Mouse (Mus musculus): ENCODE results near the gene Zbtb8b. TPM values are rescaled to one million over a fixed set of nuclear protein-coding genes. Genes with fewer than 3 reads are reported as not detected.

The Zbtb8b gene
- polyA plus RNA-seq (2014; fragmentation: Nextera tagmentation; extraction: Ambion mirVana), result 2.5 and 2.8 TPM in 2 replicates

- peaks cover 21% of the 10 kb centered on the region for H3K27me3 ChIP-seq (ENCODE audit: control insufficient read depth, insufficient read depth, low read length)
- H3K9me3 ChIP-seq (ENCODE audit: control insufficient read depth, low read length), result no peaks in the 10 kb centered on the region
- no peaks in the 10 kb centered on the region for H3K36me3 ChIP-seq (ENCODE audit: control insufficient read depth, insufficient read depth, low read length)
- H3K27ac ChIP-seq (ENCODE audit: low read depth, low read length), result no peak within 1 kb of the TSS
- ATAC-seq (ENCODE audit: low FRiP score), result peak; percentile 83
- no peaks in the 10 kb centered on the region for H3K4me1 ChIP-seq (replicated peaks; ENCODE audit: control insufficient read depth, insufficient read depth, low read length)
- H3K4me3 ChIP-seq (ENCODE audit: low read depth, low read length), result peak within 1 kb of the TSS; percentile 35
- peak within 1 kb of the TSS; percentile 48 for H3K4me2 ChIP-seq (replicated peaks; ENCODE audit: low read depth, low read length)
- peak; percentile 66 for DNase-seq (ENCODE audit: low spot score)
- H3K9ac ChIP-seq (ENCODE audit: low read depth, low read length), result peak within 1 kb of the TSS; percentile 40; the same call in 1 of the 2 replicates
- WGBS, result 1% methylated on average over 33 of the region's 33 CpGs
Measured at GRCm38 (mm10) chr4:129440340-129441063, at the start of gene Zbtb8b. TSS of gene Zbtb8b (minus strand) at chr4:129440853.

DNA sequence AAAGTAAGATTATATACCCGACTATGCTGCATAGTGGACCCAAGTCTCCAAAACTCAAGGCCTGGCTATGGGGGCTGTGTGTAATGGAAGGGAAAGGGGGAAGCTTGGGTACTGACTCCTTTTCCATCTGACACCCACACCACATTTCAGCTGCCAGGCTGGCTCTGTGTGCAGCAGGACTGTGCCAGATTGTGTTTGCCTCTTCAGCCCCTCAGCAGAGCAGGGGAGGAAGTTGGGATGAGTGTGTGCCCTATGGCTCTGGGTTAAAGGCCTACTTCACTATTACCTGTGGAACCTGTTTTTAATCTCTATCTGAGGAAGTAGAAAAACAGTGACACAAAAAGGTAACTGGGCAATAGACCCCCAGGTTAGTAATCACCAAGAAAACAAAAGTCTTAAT is 40.4 kb upstream of the Zbtb8b start:
- H3K27ac ChIP-seq (ENCODE audit: low read depth, low read length), result no peak overlapping the region
- DNase-seq (ENCODE audit: low spot score) (no peak), ATAC-seq (ENCODE audit: low FRiP score) (no peak)
- H3K27me3 ChIP-seq (ENCODE audit: control insufficient read depth, insufficient read depth, low read length), result no peaks in the 10 kb centered on the region
- WGBS, result 94% methylated on average over 1 of the region's 1 CpGs
- H3K4me3 ChIP-seq (ENCODE audit: low read depth, low read length), result no peak overlapping the region
- no peak overlapping the region for H3K9ac ChIP-seq (ENCODE audit: low read depth, low read length)
- H3K4me2 ChIP-seq (replicated peaks; ENCODE audit: low read depth, low read length), result no peak overlapping the region
- H3K4me1 ChIP-seq (replicated peaks; ENCODE audit: control insufficient read depth, insufficient read depth, low read length), result no peaks in the 10 kb centered on the region
- H3K9me3 ChIP-seq (ENCODE audit: control insufficient read depth, low read length), result no peaks in the 10 kb centered on the region
- peaks cover 6% of the 10 kb centered on the region; the same call in 1 of the 2 replicates for H3K36me3 ChIP-seq (ENCODE audit: control insufficient read depth, insufficient read depth, low read length)

- ATAC-seq (ENCODE audit: low FRiP score), result no peak
- H3K27ac ChIP-seq (ENCODE audit: low read depth, low read length), result no peak overlapping the region
- H3K36me3 ChIP-seq (ENCODE audit: control insufficient read depth, insufficient read depth, low read length), result peaks cover 8% of the 10 kb centered on the region; the same call in 1 of the 2 replicates
Measured at GRCm38 (mm10) chr4:129479863-129480262, 39.2 kb upstream of the Zbtb8b start.

GRCm38 (mm10) chr4:129476047-129476446 is 35.4 kb upstream of the Zbtb8b start:
- Histone ChIP-seq H3K36me3 (ENCODE audit: control insufficient read depth, insufficient read depth, low read length) (peaks cover 17% of the 10 kb centered on the region; the same call in 1 of the 2 replicates), H3K27ac (ENCODE audit: low read depth, low read length) (no peak overlapping the region), H3K27me3 (ENCODE audit: control insufficient read depth, insufficient read depth, low read length) (no peaks in the 10 kb centered on the region), H3K9ac (ENCODE audit: low read depth, low read length) (no peak overlapping the region), H3K4me2 (replicated peaks; ENCODE audit: low read depth, low read length) (no peak overlapping the region), H3K4me1 (replicated peaks; ENCODE audit: control insufficient read depth, insufficient read depth, low read length) (no peaks in the 10 kb centered on the region), H3K9me3 (ENCODE audit: control insufficient read depth, low read length) (no peaks in the 10 kb centered on the region), H3K4me3 (ENCODE audit: low read depth, low read length) (no peak overlapping the region)
- DNase-seq (ENCODE audit: low spot score), result no peak
- 87% methylated on average over 11 of the region's 11 CpGs for WGBS
- no peak for ATAC-seq (ENCODE audit: low FRiP score)

More at GRCm38 (mm10) chr4:129479863-129480262, 39.2 kb upstream of the Zbtb8b start:
- DNase-seq (ENCODE audit: low spot score), result no peak
- Histone ChIP-seq H3K27me3 (ENCODE audit: control insufficient read depth, insufficient read depth, low read length) (no peaks in the 10 kb centered on the region), H3K4me2 (replicated peaks; ENCODE audit: low read depth, low read length) (no peak overlapping the region), H3K9me3 (ENCODE audit: control insufficient read depth, low read length) (no peaks in the 10 kb centered on the region), H3K4me1 (replicated peaks; ENCODE audit: control insufficient read depth, insufficient read depth, low read length) (no peaks in the 10 kb centered on the region), H3K4me3 (ENCODE audit: low read depth, low read length) (no peak overlapping the region), H3K9ac (ENCODE audit: low read depth, low read length) (no peak overlapping the region)
- WGBS, result 92% methylated on average over 3 of the region's 3 CpGs

DNA sequence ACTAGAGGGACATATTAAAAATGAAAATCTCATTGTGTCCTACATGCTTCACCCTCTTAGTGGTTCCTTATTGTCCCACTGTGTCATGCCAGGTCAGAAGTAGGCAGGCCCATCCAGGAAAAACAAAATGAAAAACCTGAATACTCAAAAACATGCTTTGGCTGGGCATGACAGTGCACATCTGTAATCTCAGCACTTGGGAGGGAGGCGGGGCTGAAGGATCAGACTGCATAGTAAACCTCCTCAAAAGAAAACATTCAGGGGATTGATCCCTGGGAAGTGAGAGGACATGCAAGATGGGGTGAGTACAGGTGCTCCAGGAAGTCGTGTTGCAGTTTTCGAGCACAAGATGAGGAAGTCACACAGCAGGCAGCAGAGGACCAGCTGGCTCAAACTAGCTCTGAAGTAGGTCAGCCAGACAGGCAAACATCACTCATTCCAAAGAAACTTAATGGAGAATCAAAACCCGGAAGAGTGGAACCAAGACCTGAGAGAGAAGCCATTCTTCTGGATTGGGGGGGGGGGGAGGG is 23.7 kb upstream of the Zbtb8b start:
- H3K4me2 ChIP-seq (replicated peaks; ENCODE audit: low read depth, low read length), result no peak overlapping the region
- H3K36me3 ChIP-seq (ENCODE audit: control insufficient read depth, insufficient read depth, low read length), result peaks cover 2% of the 10 kb centered on the region; the same call in 1 of the 2 replicates
- no peak for ATAC-seq (ENCODE audit: low FRiP score)
- no peak overlapping the region for H3K27ac ChIP-seq (ENCODE audit: low read depth, low read length)
- H3K4me3 ChIP-seq (ENCODE audit: low read depth, low read length), result no peak overlapping the region
- no peaks in the 10 kb centered on the region for H3K9me3 ChIP-seq (ENCODE audit: control insufficient read depth, low read length)
- DNase-seq (ENCODE audit: low spot score), result no peak
- 91% methylated on average over 4 of the region's 4 CpGs for WGBS
- H3K27me3 ChIP-seq (ENCODE audit: control insufficient read depth, insufficient read depth, low read length), result no peaks in the 10 kb centered on the region
- H3K9ac ChIP-seq (ENCODE audit: low read depth, low read length), result no peak overlapping the region
- H3K4me1 ChIP-seq (replicated peaks; ENCODE audit: control insufficient read depth, insufficient read depth, low read length), result peaks cover 5% of the 10 kb centered on the region

GRCm38 (mm10) chr4:129463097-129464059 is 22.7 kb upstream of the Zbtb8b start:
- no peaks in the 10 kb centered on the region for H3K9me3 ChIP-seq (ENCODE audit: control insufficient read depth, low read length)
- ATAC-seq (ENCODE audit: low FRiP score) (no peak), DNase-seq (ENCODE audit: low spot score) (no peak)
- H3K27ac ChIP-seq (ENCODE audit: low read depth, low read length), result no peak overlapping the region
- WGBS, result 89% methylated on average over 24 of the region's 24 CpGs
- H3K4me2 ChIP-seq (replicated peaks; ENCODE audit: low read depth, low read length), result no peak overlapping the region
- H3K4me3 ChIP-seq (ENCODE audit: low read depth, low read length), result no peak overlapping the region
- no peak overlapping the region for H3K9ac ChIP-seq (ENCODE audit: low read depth, low read length)
- no peaks in the 10 kb centered on the region for H3K27me3 ChIP-seq (ENCODE audit: control insufficient read depth, insufficient read depth, low read length)
- H3K36me3 ChIP-seq (ENCODE audit: control insufficient read depth, insufficient read depth, low read length), result peaks cover 2% of the 10 kb centered on the region; the same call in 1 of the 2 replicates
- peaks cover 5% of the 10 kb centered on the region for H3K4me1 ChIP-seq (replicated peaks; ENCODE audit: control insufficient read depth, insufficient read depth, low read length)

GRCm38 (mm10) chr4:129462118-129462517 is 21.5 kb upstream of the Zbtb8b start:
- Histone ChIP-seq H3K36me3 (ENCODE audit: control insufficient read depth, insufficient read depth, low read length) (peaks cover 2% of the 10 kb centered on the region; the same call in 1 of the 2 replicates), H3K4me3 (ENCODE audit: low read depth, low read length) (peak overlapping the region; percentile 88), H3K9ac (ENCODE audit: low read depth, low read length) (peak overlapping the region; percentile 79), H3K27ac (ENCODE audit: low read depth, low read length) (no peak overlapping the region), H3K4me1 (replicated peaks; ENCODE audit: control insufficient read depth, insufficient read depth, low read length) (peaks cover 5% of the 10 kb centered on the region), H3K4me2 (replicated peaks; ENCODE audit: low read depth, low read length) (peak overlapping the region; percentile 81), H3K9me3 (ENCODE audit: control insufficient read depth, low read length) (no peaks in the 10 kb centered on the region), H3K27me3 (ENCODE audit: control insufficient read depth, insufficient read depth, low read length) (no peaks in the 10 kb centered on the region)
- DNase-seq (ENCODE audit: low spot score) (no peak), ATAC-seq (ENCODE audit: low FRiP score) (no peak)
- 47% methylated on average over 3 of the region's 3 CpGs for WGBS

GRCm38 (mm10) chr4:129461183-129461960 is 20.7 kb upstream of the Zbtb8b start, which contains the start of gene Bsdc1:
TSS of gene Bsdc1 (plus strand) at chr4:129461581.
- peak; percentile 99 for ATAC-seq (ENCODE audit: low FRiP score)
- Histone ChIP-seq H3K4me2 (replicated peaks; ENCODE audit: low read depth, low read length) (peak within 1 kb of the TSS; percentile 81), H3K9ac (ENCODE audit: low read depth, low read length) (peak within 1 kb of the TSS; percentile 82), H3K4me1 (replicated peaks; ENCODE audit: control insufficient read depth, insufficient read depth, low read length) (peaks cover 5% of the 10 kb centered on the region), H3K27me3 (ENCODE audit: control insufficient read depth, insufficient read depth, low read length) (no peaks in the 10 kb centered on the region), H3K27ac (ENCODE audit: low read depth, low read length) (peak within 1 kb of the TSS; percentile 83), H3K4me3 (ENCODE audit: low read depth, low read length) (peak within 1 kb of the TSS; percentile 88), H3K36me3 (ENCODE audit: control insufficient read depth, insufficient read depth, low read length) (peaks cover 2% of the 10 kb centered on the region; the same call in 1 of the 2 replicates), H3K9me3 (ENCODE audit: control insufficient read depth, low read length) (no peaks in the 10 kb centered on the region)
- peak; percentile 100 for DNase-seq (ENCODE audit: low spot score)
- under 1% methylated on average over 45 of the region's 46 CpGs for WGBS

Measured in hindbrain, embryonic 11.5 days (tissue).